ENCODE assay signal across 8 mouse cellular contexts in genomic region chr10:99298328-99299295, GRCm38 (mm10). TPM values are rescaled to one million over a fixed set of nuclear protein-coding genes. Genes with fewer than 3 reads are reported as not detected.
A peak's percentile ranks its signal among the peaks of the same experiment; 100 is the strongest.
DNase-seq lines count a peak whose midpoint lies in the region; ATAC-seq and TF ChIP-seq lines count a peak whose summit lies in the region.

No protein-coding gene starts in this region.

- no peak for TF ChIP-seq POLR2A in myocyte (IDR thresholded peaks at IDR 0.05; ENCODE audit: insufficient read length, low read depth)

- peak; percentile 31 for ATAC-seq in granulocyte monocyte progenitor cell, adult 5-6 weeks (replicated peaks; ENCODE audit: poor library complexity, severe bottlenecking)
- peak; percentile 79 for ATAC-seq in limb, embryonic 11.5 days (ENCODE audit: insufficient number of reproducible peaks, low FRiP score, low TSS enrichment, low read depth)
- ATAC-seq in liver, embryonic 11.5 days (replicated peaks; ENCODE audit: low FRiP score), result no peak

- no peaks in the 10 kb centered on the region for H3K27me3 ChIP-seq in limb, embryonic 11.5 days (ENCODE audit: control insufficient read depth, insufficient read depth, low read length)
- no peaks in the 10 kb centered on the region for H3K27me3 ChIP-seq in myocyte (ENCODE audit: control insufficient read depth, insufficient read depth, insufficient read length)
- H3K27me3 ChIP-seq in liver, embryonic 11.5 days (replicated peaks; ENCODE audit: control insufficient read depth, insufficient read depth, low read length), result no peaks in the 10 kb centered on the region

- H3K4me3 ChIP-seq in limb, embryonic 11.5 days (ENCODE audit: low read depth, low read length), result no peak overlapping the region
- H3K4me3 ChIP-seq in myocyte, result no peak overlapping the region
- no peak overlapping the region for H3K4me3 ChIP-seq in layer of hippocampus, adult 2 months
- H3K4me3 ChIP-seq in liver, embryonic 11.5 days (ENCODE audit: low read depth, low read length), result no peak overlapping the region

- peak overlapping the region; percentile 31 for H3K4me2 ChIP-seq in limb, embryonic 11.5 days (ENCODE audit: low read depth, severe bottlenecking)
- H3K4me2 ChIP-seq in myocyte (ENCODE audit: low read depth), result peak overlapping the region; percentile 43
- H3K4me2 ChIP-seq in liver, embryonic 11.5 days, result no peak overlapping the region

- H3ac ChIP-seq in myocyte (ENCODE audit: control insufficient read depth, insufficient read length), result no peak overlapping the region

- peaks cover 4% of the 10 kb centered on the region for H3K4me1 ChIP-seq in limb, embryonic 11.5 days (ENCODE audit: control insufficient read depth, insufficient read depth, low read length)
- H3K4me1 ChIP-seq in liver, embryonic 11.5 days (replicated peaks; ENCODE audit: control insufficient read depth, insufficient read depth, low read length), result no peaks in the 10 kb centered on the region; the same call in 1 of the 2 replicates

- no peak for TF ChIP-seq CTCF in layer of hippocampus, adult 2 months (conservative IDR thresholded peaks at IDR 0.05)

- H3K9me3 ChIP-seq in limb, embryonic 11.5 days (ENCODE audit: control insufficient read depth, low read length), result no peaks in the 10 kb centered on the region
- H3K9me3 ChIP-seq in liver, embryonic 11.5 days (ENCODE audit: control insufficient read depth, low read length), result no peaks in the 10 kb centered on the region

- no peaks in the 10 kb centered on the region for H3K36me3 ChIP-seq in limb, embryonic 11.5 days (ENCODE audit: control insufficient read depth, insufficient read depth, low read length)
- H3K36me3 ChIP-seq in myocyte (ENCODE audit: control insufficient read depth, insufficient read depth), result no peaks in the 10 kb centered on the region
- H3K36me3 ChIP-seq in liver, embryonic 11.5 days (ENCODE audit: control insufficient read depth, insufficient read depth, low read length), result no peaks in the 10 kb centered on the region

- no peak overlapping the region for H3K9ac ChIP-seq in limb, embryonic 11.5 days (ENCODE audit: low read length)
- H3K9ac ChIP-seq in liver, embryonic 11.5 days (ENCODE audit: low read depth, low read length), result no peak overlapping the region

- H3K79me2 ChIP-seq in myocyte (ENCODE audit: control insufficient read depth, insufficient read depth), result no peaks in the 10 kb centered on the region

- DNase-seq in heart, adult 9 months (ENCODE audit: low spot score in 2 of 2), result peak; percentile 17 to 23
- DNase-seq in heart, postnatal 25 days (ENCODE audit: low spot score), result no peak
- DNase-seq in limb, embryonic 11.5 days (ENCODE audit: low spot score), result peak; percentile 84
- DNase-seq in layer of hippocampus, adult 2 months (ENCODE audit: low spot score in 2 of 2), result no peak
- DNase-seq in layer of hippocampus, postnatal 10 days (ENCODE audit: low spot score in 2 of 2), result no peak
- DNase-seq in liver, embryonic 11.5 days (ENCODE audit: low spot score), result no peak

- intact Hi-C loops in heart, postnatal 25 days (cut with DNase I), result no loop called here

- 5% methylated on average over 18 of the region's 18 CpGs for WGBS in limb, embryonic 11.5 days
- WGBS in liver, embryonic 11.5 days, result 42% methylated on average over 18 of the region's 18 CpGs

- H3K27ac ChIP-seq in limb, embryonic 11.5 days (replicated peaks; ENCODE audit: low read depth, low read length), result peak overlapping the region; percentile 78
- no peak overlapping the region for H3K27ac ChIP-seq in layer of hippocampus, adult 2 months
- no peak overlapping the region for H3K27ac ChIP-seq in liver, embryonic 11.5 days (ENCODE audit: low read depth, low read length)

TF ChIP-seq in myocyte, 11 proteins besides CTCF, POLR2A, EP300 and RAD21:
- TF ChIP-seq MAX (IDR thresholded peaks at IDR 0.05; ENCODE audit: low read depth) (no peak), USF1 (IDR thresholded peaks at IDR 0.05; ENCODE audit: low read depth) (no peak), SRF (IDR thresholded peaks at IDR 0.05; ENCODE audit: control insufficient read depth, insufficient read length, low read depth) (no peak), MYOD1 (IDR thresholded peaks at IDR 0.05; ENCODE audit: control insufficient read depth in 1 of 3, insufficient read length in 2 of 3, low read depth in 2 of 3) (no peak), CEBPB (IDR thresholded peaks at IDR 0.05; ENCODE audit: insufficient read depth, poor library complexity, severe bottlenecking) (no peak), TCF3 (IDR thresholded peaks at IDR 0.05; ENCODE audit: insufficient read length, low read depth) (no peak), TCF12 (IDR thresholded peaks at IDR 0.05; ENCODE audit: insufficient read depth, poor library complexity, severe bottlenecking) (no peak), E2F4 (IDR thresholded peaks at IDR 0.05; ENCODE audit: insufficient read depth) (no peak), POLR2AphosphoS2 (IDR thresholded peaks at IDR 0.05; ENCODE audit: insufficient read length, low read depth) (no peak), REST (IDR thresholded peaks at IDR 0.05; ENCODE audit: insufficient read depth, insufficient read length) (no peak), MYOG (IDR thresholded peaks at IDR 0.05; ENCODE audit: control insufficient read depth in 1 of 3, insufficient read depth in 1 of 3, insufficient read length in 2 of 3, low read depth in 2 of 3) (no peak)

RNA-seq across cellular contexts. Expression of gene Dusp6, which starts 35.6 kb away (rescaled TPM):
- total RNA-seq in heart, postnatal 25 days (2021), result 10 to 100 TPM; 18.5 to 19.5 TPM
- total RNA-seq in granulocyte monocyte progenitor cell, adult 5-6 weeks (2014; fragmentation: Nextera tagmentation), result 11.6 and 12.2 TPM in 2 replicates
- total RNA-seq in granulocyte monocyte progenitor cell, adult 5-6 weeks (2017), result 20.0 and 26.9 TPM in 2 replicates
- 187 and 207 TPM in 2 replicates for polyA plus RNA-seq in limb, embryonic 11.5 days (2014; fragmentation: Nextera tagmentation; extraction: Ambion mirVana)
- 21.6 TPM for polyA plus RNA-seq in myocyte (2012; fragmentation: generic; extraction: Trizol)
- 10 to 100 TPM; 64.9 to 66.7 TPM for total RNA-seq in layer of hippocampus, adult 2 months (2021)
- total RNA-seq in layer of hippocampus, postnatal 10 days (2021), result 10 to 100 TPM; 64.8 to 78.4 TPM
- polyA plus RNA-seq in liver, embryonic 11.5 days (2014; fragmentation: Nextera tagmentation; extraction: Ambion mirVana), result 37.6 and 40.3 TPM in 2 replicates

Comparison
In these comparisons a context has a peak if more than half of its experiments do, and no peak if none do; other contexts are left out.
1. DNase-seq: peak in heart, adult 9 months (2 of 2) and limb, embryonic 11.5 days (single experiment); none in heart, postnatal 25 days (single experiment), layer of hippocampus, adult 2 months (0 of 2), layer of hippocampus, postnatal 10 days (0 of 2) and liver, embryonic 11.5 days (single experiment).